Mouse (Mus musculus): ENCODE measurements at regions not wholly inside any gene's neighbourhood (a gene's known extent, or its start where the extent isn't known, plus 50 kb on each side); places are given as distances from the start of the nearest gene placed in this dataset.
A peak's percentile ranks its signal among the peaks of the same experiment; 100 is the strongest.

- Histone ChIP-seq H3K27me3 (ENCODE audit: control insufficient read depth, insufficient read depth, low read depth, low read length) (peaks cover 34% of the 10 kb centered on the region), H3K36me3 (ENCODE audit: control insufficient read depth, insufficient read depth) (no peaks in the 10 kb centered on the region), H3K4me3 (ENCODE audit: low read depth, low read length) (peak overlapping the region; percentile 27), H3K4me1 (ENCODE audit: control insufficient read depth, low read depth, low read length) (no peaks in the 10 kb centered on the region; the same call in 1 of the 2 replicates), H3K27ac (ENCODE audit: low read length) (no peak overlapping the region), H3K9me3 (replicated peaks; ENCODE audit: control insufficient read depth, low read length) (no peaks in the 10 kb centered on the region), H3K9ac (ENCODE audit: low read depth, low read length) (no peak overlapping the region), H3K4me2 (ENCODE audit: low read depth, low read length) (peak overlapping the region; percentile 46)
- WGBS (ENCODE audit: insufficient replicate concordance), result 4% methylated on average over 29 of the region's 29 CpGs
- no peak for ATAC-seq (ENCODE audit: low read depth)
Observed at GRCm38 (mm10) chr2:75137983-75138745, 312.6 kb downstream of the Mtx2 start.

GRCm38 (mm10) chr2:75138746-75139060 lies 313.1 kb downstream of the Mtx2 start:
- no peaks in the 10 kb centered on the region for H3K36me3 ChIP-seq (ENCODE audit: control insufficient read depth, insufficient read depth)
- H3K9ac ChIP-seq (ENCODE audit: low read depth, low read length), result no peak overlapping the region
- WGBS (ENCODE audit: insufficient replicate concordance), result 23% methylated on average over 9 of the region's 9 CpGs
- H3K27ac ChIP-seq (ENCODE audit: low read length), result no peak overlapping the region
- H3K9me3 ChIP-seq (replicated peaks; ENCODE audit: control insufficient read depth, low read length), result no peaks in the 10 kb centered on the region
- H3K4me2 ChIP-seq (ENCODE audit: low read depth, low read length), result no peak overlapping the region
- no peak overlapping the region for H3K4me3 ChIP-seq (ENCODE audit: low read depth, low read length)
- peaks cover 34% of the 10 kb centered on the region for H3K27me3 ChIP-seq (ENCODE audit: control insufficient read depth, insufficient read depth, low read depth, low read length)
- no peaks in the 10 kb centered on the region; the same call in 1 of the 2 replicates for H3K4me1 ChIP-seq (ENCODE audit: control insufficient read depth, low read depth, low read length)
- ATAC-seq (ENCODE audit: low read depth), result no peak

GRCm38 (mm10) chr2:75139544-75139943 lies 313.9 kb downstream of the Mtx2 start:
- Histone ChIP-seq H3K27me3 (ENCODE audit: control insufficient read depth, insufficient read depth, low read depth, low read length) (peaks cover 34% of the 10 kb centered on the region), H3K9me3 (replicated peaks; ENCODE audit: control insufficient read depth, low read length) (no peaks in the 10 kb centered on the region), H3K4me2 (ENCODE audit: low read depth, low read length) (no peak overlapping the region), H3K4me3 (ENCODE audit: low read depth, low read length) (no peak overlapping the region), H3K9ac (ENCODE audit: low read depth, low read length) (no peak overlapping the region), H3K36me3 (ENCODE audit: control insufficient read depth, insufficient read depth) (no peaks in the 10 kb centered on the region), H3K4me1 (ENCODE audit: control insufficient read depth, low read depth, low read length) (no peaks in the 10 kb centered on the region; the same call in 1 of the 2 replicates), H3K27ac (ENCODE audit: low read length) (no peak overlapping the region)
- no peak for ATAC-seq (ENCODE audit: low read depth)
- WGBS (ENCODE audit: insufficient replicate concordance), result 38% methylated on average over 2 of the region's 2 CpGs

GRCm38 (mm10) chr2:75142675-75143074 lies 317.1 kb downstream of the Mtx2 start:
- 31% methylated on average over 2 of the region's 2 CpGs for WGBS (ENCODE audit: insufficient replicate concordance)
- no peak overlapping the region for H3K9ac ChIP-seq (ENCODE audit: low read depth, low read length)

GRCm38 (mm10) chr2:75144861-75145260 lies 319.3 kb downstream of the Mtx2 start:
- Histone ChIP-seq H3K4me2 (ENCODE audit: low read depth, low read length) (no peak overlapping the region), H3K9me3 (replicated peaks; ENCODE audit: control insufficient read depth, low read length) (no peaks in the 10 kb centered on the region), H3K9ac (ENCODE audit: low read depth, low read length) (no peak overlapping the region), H3K27ac (ENCODE audit: low read length) (no peak overlapping the region), H3K4me1 (ENCODE audit: control insufficient read depth, low read depth, low read length) (no peaks in the 10 kb centered on the region), H3K36me3 (ENCODE audit: control insufficient read depth, insufficient read depth) (no peaks in the 10 kb centered on the region), H3K4me3 (ENCODE audit: low read depth, low read length) (no peak overlapping the region), H3K27me3 (ENCODE audit: control insufficient read depth, insufficient read depth, low read depth, low read length) (peaks cover 5% of the 10 kb centered on the region)
- no peak for ATAC-seq (ENCODE audit: low read depth)
- 45% methylated on average over 12 of the region's 12 CpGs for WGBS (ENCODE audit: insufficient replicate concordance)

More at GRCm38 (mm10) chr2:75142675-75143074, 317.1 kb downstream of the Mtx2 start:
- H3K27me3 ChIP-seq (ENCODE audit: control insufficient read depth, insufficient read depth, low read depth, low read length), result peaks cover 19% of the 10 kb centered on the region
- H3K4me3 ChIP-seq (ENCODE audit: low read depth, low read length), result no peak overlapping the region
- no peak overlapping the region for H3K27ac ChIP-seq (ENCODE audit: low read length)
- no peaks in the 10 kb centered on the region for H3K9me3 ChIP-seq (replicated peaks; ENCODE audit: control insufficient read depth, low read length)
- no peak for ATAC-seq (ENCODE audit: low read depth)
- H3K4me1 ChIP-seq (ENCODE audit: control insufficient read depth, low read depth, low read length), result no peaks in the 10 kb centered on the region
- no peaks in the 10 kb centered on the region for H3K36me3 ChIP-seq (ENCODE audit: control insufficient read depth, insufficient read depth)
- no peak overlapping the region for H3K4me2 ChIP-seq (ENCODE audit: low read depth, low read length)

- Histone ChIP-seq H3K4me3 (ENCODE audit: low read depth, low read length) (no peak overlapping the region), H3K27me3 (ENCODE audit: control insufficient read depth, insufficient read depth, low read depth, low read length) (no peaks in the 10 kb centered on the region), H3K4me1 (ENCODE audit: control insufficient read depth, low read depth, low read length) (no peaks in the 10 kb centered on the region), H3K9ac (ENCODE audit: low read depth, low read length) (no peak overlapping the region), H3K27ac (ENCODE audit: low read length) (no peak overlapping the region), H3K36me3 (ENCODE audit: control insufficient read depth, insufficient read depth) (no peaks in the 10 kb centered on the region), H3K9me3 (replicated peaks; ENCODE audit: control insufficient read depth, low read length) (no peaks in the 10 kb centered on the region), H3K4me2 (ENCODE audit: low read depth, low read length) (no peak overlapping the region)
- WGBS (ENCODE audit: insufficient replicate concordance), result 43% methylated on average over 6 of the region's 6 CpGs
- no peak for ATAC-seq (ENCODE audit: low read depth)
Observed at GRCm38 (mm10) chr2:75146256-75146655, 320.7 kb downstream of the Mtx2 start.

GRCm38 (mm10) chr2:75147399-75147798 lies 321.8 kb downstream of the Mtx2 start:
- H3K4me3 ChIP-seq (ENCODE audit: low read depth, low read length), result no peak overlapping the region
- 46% methylated on average over 9 of the region's 9 CpGs for WGBS (ENCODE audit: insufficient replicate concordance)
- no peaks in the 10 kb centered on the region for H3K36me3 ChIP-seq (ENCODE audit: control insufficient read depth, insufficient read depth)
- no peak for ATAC-seq (ENCODE audit: low read depth)
- no peak overlapping the region for H3K4me2 ChIP-seq (ENCODE audit: low read depth, low read length)
- H3K27me3 ChIP-seq (ENCODE audit: control insufficient read depth, insufficient read depth, low read depth, low read length), result no peaks in the 10 kb centered on the region
- H3K27ac ChIP-seq (ENCODE audit: low read length), result no peak overlapping the region
- no peaks in the 10 kb centered on the region for H3K4me1 ChIP-seq (ENCODE audit: control insufficient read depth, low read depth, low read length)
- no peaks in the 10 kb centered on the region for H3K9me3 ChIP-seq (replicated peaks; ENCODE audit: control insufficient read depth, low read length)
- no peak overlapping the region for H3K9ac ChIP-seq (ENCODE audit: low read depth, low read length)

GRCm38 (mm10) chr2:75147967-75148366 lies 322.4 kb downstream of the Mtx2 start:
- H3K4me1 ChIP-seq (ENCODE audit: control insufficient read depth, low read depth, low read length), result no peaks in the 10 kb centered on the region
- no peak overlapping the region for H3K9ac ChIP-seq (ENCODE audit: low read depth, low read length)
- no peak overlapping the region for H3K27ac ChIP-seq (ENCODE audit: low read length)
- no peak for ATAC-seq (ENCODE audit: low read depth)
- no peak overlapping the region for H3K4me3 ChIP-seq (ENCODE audit: low read depth, low read length)
- H3K4me2 ChIP-seq (ENCODE audit: low read depth, low read length), result no peak overlapping the region
- no peaks in the 10 kb centered on the region for H3K36me3 ChIP-seq (ENCODE audit: control insufficient read depth, insufficient read depth)
- no peaks in the 10 kb centered on the region for H3K27me3 ChIP-seq (ENCODE audit: control insufficient read depth, insufficient read depth, low read depth, low read length)
- WGBS (ENCODE audit: insufficient replicate concordance), result 55% methylated on average over 8 of the region's 8 CpGs
- no peaks in the 10 kb centered on the region for H3K9me3 ChIP-seq (replicated peaks; ENCODE audit: control insufficient read depth, low read length)

GRCm38 (mm10) chr2:75149036-75149435 lies 323.4 kb downstream of the Mtx2 start:
- Histone ChIP-seq H3K27me3 (ENCODE audit: control insufficient read depth, insufficient read depth, low read depth, low read length) (no peaks in the 10 kb centered on the region), H3K9ac (ENCODE audit: low read depth, low read length) (no peak overlapping the region), H3K4me2 (ENCODE audit: low read depth, low read length) (no peak overlapping the region), H3K36me3 (ENCODE audit: control insufficient read depth, insufficient read depth) (no peaks in the 10 kb centered on the region), H3K4me1 (ENCODE audit: control insufficient read depth, low read depth, low read length) (no peaks in the 10 kb centered on the region), H3K4me3 (ENCODE audit: low read depth, low read length) (no peak overlapping the region), H3K9me3 (replicated peaks; ENCODE audit: control insufficient read depth, low read length) (no peaks in the 10 kb centered on the region), H3K27ac (ENCODE audit: low read length) (no peak overlapping the region)
- no peak for ATAC-seq (ENCODE audit: low read depth)
- WGBS (ENCODE audit: insufficient replicate concordance), result 55% methylated on average over 5 of the region's 5 CpGs
